Mouse (Mus musculus): ENCODE results near the gene Atf6. TPM values are rescaled to one million over a fixed set of nuclear protein-coding genes. Genes with fewer than 3 reads are reported as not detected.

The Atf6 gene
- polyA plus RNA-seq, 2 experiments: 4.8 to 6.6 TPM

- no peak overlapping the region for H3K27ac ChIP-seq
- DNase-seq (ENCODE audit: low read depth in 3 of 3, low spot score in 3 of 3) (no peak), ATAC-seq (ENCODE audit: insufficient read depth) (no peak)
- H3K4me2 ChIP-seq (ENCODE audit: low read depth): no peak overlapping the region
- H3K9me3 ChIP-seq (ENCODE audit: control insufficient read depth, low read length): no peaks in the 10 kb centered on the region
- no peaks in the 10 kb centered on the region; the same call in none of the 2 replicates for H3K36me3 ChIP-seq (replicated peaks; ENCODE audit: control insufficient read depth, insufficient read depth, low read depth)
- no peak overlapping the region for H3K9ac ChIP-seq (replicated peaks)
- 53% methylated on average over 4 of the region's 4 CpGs for WGBS (ENCODE audit: insufficient replicate concordance)
- TF ChIP-seq EP300 (IDR thresholded peaks at IDR 0.05; ENCODE audit: low read depth) (no peak), CTCF (IDR thresholded peaks at IDR 0.05; ENCODE audit: low read depth) (no peak)
- no peaks in the 10 kb centered on the region for H3K4me1 ChIP-seq (replicated peaks; ENCODE audit: control insufficient read depth in 2 of 2, insufficient read depth in 2 of 2, low read length in 1 of 2)
- H3K27me3 ChIP-seq (ENCODE audit: control insufficient read depth, insufficient read depth, low read length): no peaks in the 10 kb centered on the region
- no peak overlapping the region for H3K4me3 ChIP-seq (ENCODE audit: insufficient read depth in 1 of 2, low read depth in 2 of 2, low read length in 2 of 2)
These were observed 94.1 kb downstream of the Atf6 start for GRCm38 (mm10) chr1:170773506-170773905.

GRCm38 (mm10) chr1:170771437-170772003 lies 96.1 kb downstream of the Atf6 start:
- no peaks in the 10 kb centered on the region for H3K9me3 ChIP-seq (ENCODE audit: control insufficient read depth, low read length)
- H3K4me3 ChIP-seq (ENCODE audit: insufficient read depth in 1 of 2, low read depth in 2 of 2, low read length in 2 of 2): no peak overlapping the region
- no peak overlapping the region for H3K4me2 ChIP-seq (ENCODE audit: low read depth)
- DNase-seq (ENCODE audit: low read depth in 3 of 3, low spot score in 3 of 3) (no peak), ATAC-seq (ENCODE audit: insufficient read depth) (no peak)
- no peak for TF ChIP-seq CTCF (IDR thresholded peaks at IDR 0.05; ENCODE audit: low read depth)
- TF ChIP-seq EP300 (IDR thresholded peaks at IDR 0.05; ENCODE audit: low read depth): no peak
- WGBS (ENCODE audit: insufficient replicate concordance): 84% methylated on average over 25 of the region's 25 CpGs
- no peaks in the 10 kb centered on the region; the same call in 1 of the 2 replicates for H3K36me3 ChIP-seq (replicated peaks; ENCODE audit: control insufficient read depth, insufficient read depth, low read depth)
- H3K27ac ChIP-seq: no peak overlapping the region
- no peaks in the 10 kb centered on the region for H3K4me1 ChIP-seq (replicated peaks; ENCODE audit: control insufficient read depth in 2 of 2, insufficient read depth in 2 of 2, low read length in 1 of 2)
- no peak overlapping the region for H3K9ac ChIP-seq (replicated peaks)
- no peaks in the 10 kb centered on the region for H3K27me3 ChIP-seq (ENCODE audit: control insufficient read depth, insufficient read depth, low read length)

- Histone ChIP-seq H3K9me3 (ENCODE audit: control insufficient read depth, low read length) (no peaks in the 10 kb centered on the region), H3K4me1 (replicated peaks; ENCODE audit: control insufficient read depth in 2 of 2, insufficient read depth in 2 of 2, low read length in 1 of 2) (no peaks in the 10 kb centered on the region), H3K27me3 (ENCODE audit: control insufficient read depth, insufficient read depth, low read length) (no peaks in the 10 kb centered on the region), H3K36me3 (replicated peaks; ENCODE audit: control insufficient read depth, insufficient read depth, low read depth) (no peaks in the 10 kb centered on the region; the same call in 1 of the 2 replicates), H3K4me3 (ENCODE audit: insufficient read depth in 1 of 2, low read depth in 2 of 2, low read length in 2 of 2) (no peak overlapping the region), H3K9ac (replicated peaks) (no peak overlapping the region), H3K27ac (no peak overlapping the region), H3K4me2 (ENCODE audit: low read depth) (no peak overlapping the region)
- WGBS (ENCODE audit: insufficient replicate concordance): 80% methylated on average over 14 of the region's 14 CpGs
- TF ChIP-seq CTCF (IDR thresholded peaks at IDR 0.05; ENCODE audit: low read depth): no peak
- no peak for TF ChIP-seq EP300 (IDR thresholded peaks at IDR 0.05; ENCODE audit: low read depth)
- no peak for DNase-seq (ENCODE audit: low read depth in 3 of 3, low spot score in 3 of 3)
- ATAC-seq (ENCODE audit: insufficient read depth): no peak
These were observed 96.9 kb downstream of the Atf6 start for GRCm38 (mm10) chr1:170770691-170771090.

- no peak overlapping the region for H3K4me3 ChIP-seq (ENCODE audit: insufficient read depth in 1 of 2, low read depth in 2 of 2, low read length in 2 of 2)
- no peak for DNase-seq (ENCODE audit: low read depth in 3 of 3, low spot score in 3 of 3)
These were observed 100.6 kb downstream of the Atf6 start for GRCm38 (mm10) chr1:170766997-170767396.

GRCm38 (mm10) chr1:170764798-170765197 lies 102.8 kb downstream of the Atf6 start:
- 66% methylated on average over 1 of the region's 1 CpGs for WGBS (ENCODE audit: insufficient replicate concordance)
- H3K4me3 ChIP-seq (ENCODE audit: insufficient read depth in 1 of 2, low read depth in 2 of 2, low read length in 2 of 2): no peak overlapping the region
- no peaks in the 10 kb centered on the region for H3K4me1 ChIP-seq (replicated peaks; ENCODE audit: control insufficient read depth in 2 of 2, insufficient read depth in 2 of 2, low read length in 1 of 2)
- ATAC-seq (ENCODE audit: insufficient read depth) (no peak), DNase-seq (ENCODE audit: low read depth in 3 of 3, low spot score in 3 of 3) (no peak)
- TF ChIP-seq EP300 (IDR thresholded peaks at IDR 0.05; ENCODE audit: low read depth) (no peak), CTCF (IDR thresholded peaks at IDR 0.05; ENCODE audit: low read depth) (no peak)
- H3K36me3 ChIP-seq (replicated peaks; ENCODE audit: control insufficient read depth, insufficient read depth, low read depth): no peaks in the 10 kb centered on the region
- H3K4me2 ChIP-seq (ENCODE audit: low read depth): no peak overlapping the region
- H3K27ac ChIP-seq: no peak overlapping the region
- no peak overlapping the region for H3K9ac ChIP-seq (replicated peaks)
- no peaks in the 10 kb centered on the region for H3K9me3 ChIP-seq (ENCODE audit: control insufficient read depth, low read length)
- H3K27me3 ChIP-seq (ENCODE audit: control insufficient read depth, insufficient read depth, low read length): no peaks in the 10 kb centered on the region

More at GRCm38 (mm10) chr1:170766997-170767396, 100.6 kb downstream of the Atf6 start:
- WGBS (ENCODE audit: insufficient replicate concordance): 77% methylated on average over 2 of the region's 2 CpGs
- Histone ChIP-seq H3K4me2 (ENCODE audit: low read depth) (no peak overlapping the region), H3K4me1 (replicated peaks; ENCODE audit: control insufficient read depth in 2 of 2, insufficient read depth in 2 of 2, low read length in 1 of 2) (no peaks in the 10 kb centered on the region), H3K27ac (no peak overlapping the region), H3K9ac (replicated peaks) (no peak overlapping the region), H3K36me3 (replicated peaks; ENCODE audit: control insufficient read depth, insufficient read depth, low read depth) (no peaks in the 10 kb centered on the region), H3K9me3 (ENCODE audit: control insufficient read depth, low read length) (no peaks in the 10 kb centered on the region), H3K27me3 (ENCODE audit: control insufficient read depth, insufficient read depth, low read length) (no peaks in the 10 kb centered on the region)
- ATAC-seq (ENCODE audit: insufficient read depth): no peak
- no peak for TF ChIP-seq EP300 (IDR thresholded peaks at IDR 0.05; ENCODE audit: low read depth)
- TF ChIP-seq CTCF (IDR thresholded peaks at IDR 0.05; ENCODE audit: low read depth): no peak
